Mouse (Mus musculus) 3134 (cell line): ENCODE results near the gene Col24a1.
"Not testable (repeated sequence)": the region's sequence is repeated elsewhere in the genome, so short reads cannot be mapped to it uniquely, and the experiment has no call there.

Source experiments
- DNase-seq: peaks from one replicate; pipeline ENCODE4 v3.0.0-alpha.2; 2011; ENCODE audit warnings: low spot score; ENCODE audit not compliant: insufficient read length; ENCODE audit errors: extremely low read depth

Col24a1 gene

GRCm38 (mm10) chr3:145442268-145442667 lies 150.0 kb downstream of the Col24a1 start:
- peak; percentile 11 for DNase-seq

GRCm38 (mm10) chr3:145443167-145443566 lies 150.9 kb downstream of the Col24a1 start:
- not testable (repeated sequence) for DNase-seq

- DNase-seq = no peak
Observed at GRCm38 (mm10) chr3:145457039-145457438, 164.8 kb downstream of the Col24a1 start.

GRCm38 (mm10) chr3:145462351-145462750 lies 170.1 kb downstream of the Col24a1 start:
- DNase-seq = no peak

- no peak for DNase-seq
Observed at GRCm38 (mm10) chr3:145463731-145464130, 171.5 kb downstream of the Col24a1 start.

GRCm38 (mm10) chr3:145471094-145471493 lies 178.8 kb downstream of the Col24a1 start:
- peak; percentile 24 for DNase-seq

- DNase-seq = peak; percentile 23
Observed at GRCm38 (mm10) chr3:145474163-145474562, 181.9 kb downstream of the Col24a1 start.

GRCm38 (mm10) chr3:145476634-145477033 lies 184.4 kb downstream of the Col24a1 start:
- no peak for DNase-seq

- no peak for DNase-seq
Observed at GRCm38 (mm10) chr3:145477074-145477473, 184.8 kb downstream of the Col24a1 start.

GRCm38 (mm10) chr3:145478446-145478845 lies 186.2 kb downstream of the Col24a1 start:
- DNase-seq = no peak

GRCm38 (mm10) chr3:145490279-145490678 lies 198.0 kb downstream of the Col24a1 start:
- no peak for DNase-seq

- no peak for DNase-seq
Observed at GRCm38 (mm10) chr3:145491326-145491725, 199.1 kb downstream of the Col24a1 start.

- no peak for DNase-seq
Observed at GRCm38 (mm10) chr3:145498127-145498526, 205.9 kb downstream of the Col24a1 start.

- DNase-seq = no peak
Observed at GRCm38 (mm10) chr3:145498893-145499292, 206.6 kb downstream of the Col24a1 start.

- DNase-seq = no peak
Observed at GRCm38 (mm10) chr3:145504830-145505229, 212.6 kb downstream of the Col24a1 start.

- DNase-seq = no peak
Observed at GRCm38 (mm10) chr3:145508550-145508949, 216.3 kb downstream of the Col24a1 start.

GRCm38 (mm10) chr3:145514197-145514596 lies 221.9 kb downstream of the Col24a1 start:
- DNase-seq = no peak

GRCm38 (mm10) chr3:145521528-145522080 lies 229.3 kb downstream of the Col24a1 start:
- DNase-seq = no peak

- DNase-seq = no peak
Observed at GRCm38 (mm10) chr3:145522311-145522710, 230.0 kb downstream of the Col24a1 start.

GRCm38 (mm10) chr3:145525266-145525665 lies 233.0 kb downstream of the Col24a1 start:
- no peak for DNase-seq

GRCm38 (mm10) chr3:145537870-145538269 lies 245.6 kb downstream of the Col24a1 start:
- DNase-seq = no peak

- no peak for DNase-seq
Observed at GRCm38 (mm10) chr3:145548441-145549415, 256.5 kb downstream of the Col24a1 start.
